Mouse (Mus musculus): ENCODE data around the gene Foxo3. TPM values are rescaled to one million over a fixed set of nuclear protein-coding genes. Genes with fewer than 3 reads are reported as not detected.

The Foxo3 gene
- total and polyA plus RNA-seq, 2 experiments from 2014 or later, result 5.4 to 51.9 TPM

GRCm38 (mm10) chr10:42238923-42239809 is 37.4 kb downstream of the Foxo3 start:
- no peak overlapping the region for H3K4me2 ChIP-seq (ENCODE audit: low read depth, low read length)
- no peak for TF ChIP-seq CTCF (IDR thresholded peaks at IDR 0.05; ENCODE audit: low read depth)
- no peak for TF ChIP-seq EP300 (IDR thresholded peaks at IDR 0.05; ENCODE audit: low read depth)
- H3K36me3 ChIP-seq (replicated peaks; ENCODE audit: control insufficient read depth, insufficient read depth, low read length), result no peaks in the 10 kb centered on the region
- H3K4me1 ChIP-seq (ENCODE audit: control insufficient read depth, insufficient read depth), result peaks cover 16% of the 10 kb centered on the region
- H3K27ac ChIP-seq (ENCODE audit: low read depth), result no peak overlapping the region
- DNase-seq (ENCODE audit: low spot score) (no peak), ATAC-seq (ENCODE audit: insufficient read depth, low read depth) (peak; percentile 31; the same call in 1 of the 2 replicates)
- 67% methylated on average over 15 of the region's 15 CpGs for WGBS
- no peaks in the 10 kb centered on the region for H3K9me3 ChIP-seq (replicated peaks; ENCODE audit: control insufficient read depth, low read length)
- no peaks in the 10 kb centered on the region for H3K27me3 ChIP-seq (ENCODE audit: control insufficient read depth, insufficient read depth, low read length)
- H3K4me3 ChIP-seq (ENCODE audit: low read depth, low read length), result no peak overlapping the region
- no peak overlapping the region for H3K9ac ChIP-seq (replicated peaks; ENCODE audit: low read depth, low read length)

GRCm38 (mm10) chr10:42238296-42238695 is 38.3 kb downstream of the Foxo3 start:
- Histone ChIP-seq H3K27me3 (ENCODE audit: control insufficient read depth, insufficient read depth, low read length) (no peaks in the 10 kb centered on the region), H3K36me3 (replicated peaks; ENCODE audit: control insufficient read depth, insufficient read depth, low read length) (no peaks in the 10 kb centered on the region), H3K4me1 (ENCODE audit: control insufficient read depth, insufficient read depth) (peaks cover 15% of the 10 kb centered on the region), H3K4me2 (ENCODE audit: low read depth, low read length) (no peak overlapping the region), H3K9me3 (replicated peaks; ENCODE audit: control insufficient read depth, low read length) (no peaks in the 10 kb centered on the region), H3K4me3 (ENCODE audit: low read depth, low read length) (no peak overlapping the region), H3K9ac (replicated peaks; ENCODE audit: low read depth, low read length) (no peak overlapping the region), H3K27ac (ENCODE audit: low read depth) (no peak overlapping the region)
- ATAC-seq (ENCODE audit: insufficient read depth, low read depth) (no peak), DNase-seq (ENCODE audit: low spot score) (no peak)
- TF ChIP-seq CTCF (IDR thresholded peaks at IDR 0.05; ENCODE audit: low read depth) (no peak), EP300 (IDR thresholded peaks at IDR 0.05; ENCODE audit: low read depth) (no peak)
- 76% methylated on average over 5 of the region's 5 CpGs for WGBS

- WGBS, result 89% methylated on average over 4 of the region's 4 CpGs
- no peak for TF ChIP-seq CTCF (IDR thresholded peaks at IDR 0.05; ENCODE audit: low read depth)
- no peak for TF ChIP-seq EP300 (IDR thresholded peaks at IDR 0.05; ENCODE audit: low read depth)
- ATAC-seq (ENCODE audit: insufficient read depth, low read depth), result no peak
- H3K9me3 ChIP-seq (replicated peaks; ENCODE audit: control insufficient read depth, low read length), result no peaks in the 10 kb centered on the region
- no peaks in the 10 kb centered on the region for H3K36me3 ChIP-seq (replicated peaks; ENCODE audit: control insufficient read depth, insufficient read depth, low read length)
- no peaks in the 10 kb centered on the region for H3K27me3 ChIP-seq (ENCODE audit: control insufficient read depth, insufficient read depth, low read length)
- H3K27ac ChIP-seq (ENCODE audit: low read depth), result no peak overlapping the region
- no peak for DNase-seq (ENCODE audit: low spot score)
- no peak overlapping the region for H3K4me2 ChIP-seq (ENCODE audit: low read depth, low read length)
- H3K9ac ChIP-seq (replicated peaks; ENCODE audit: low read depth, low read length), result 0 out of 2 replicates have a peak overlapping the region, but pooled peaks have one; percentile 8
- H3K4me3 ChIP-seq (ENCODE audit: low read depth, low read length), result no peak overlapping the region
- peaks cover 15% of the 10 kb centered on the region for H3K4me1 ChIP-seq (ENCODE audit: control insufficient read depth, insufficient read depth)
These were observed 39.0 kb downstream of the Foxo3 start for GRCm38 (mm10) chr10:42237556-42237955.

GRCm38 (mm10) chr10:42235321-42235720 is 41.2 kb downstream of the Foxo3 start:
- TF ChIP-seq EP300 (IDR thresholded peaks at IDR 0.05; ENCODE audit: low read depth) (no peak), CTCF (IDR thresholded peaks at IDR 0.05; ENCODE audit: low read depth) (no peak)
- Histone ChIP-seq H3K9me3 (replicated peaks; ENCODE audit: control insufficient read depth, low read length) (no peaks in the 10 kb centered on the region), H3K9ac (replicated peaks; ENCODE audit: low read depth, low read length) (no peak overlapping the region), H3K4me1 (ENCODE audit: control insufficient read depth, insufficient read depth) (peaks cover 14% of the 10 kb centered on the region), H3K4me2 (ENCODE audit: low read depth, low read length) (no peak overlapping the region), H3K4me3 (ENCODE audit: low read depth, low read length) (no peak overlapping the region), H3K36me3 (replicated peaks; ENCODE audit: control insufficient read depth, insufficient read depth, low read length) (no peaks in the 10 kb centered on the region), H3K27ac (ENCODE audit: low read depth) (no peak overlapping the region), H3K27me3 (ENCODE audit: control insufficient read depth, insufficient read depth, low read length) (no peaks in the 10 kb centered on the region)
- ATAC-seq (ENCODE audit: insufficient read depth, low read depth), result no peak
- WGBS, result 66% methylated on average over 6 of the region's 6 CpGs
- DNase-seq (ENCODE audit: low spot score), result no peak

- no peaks in the 10 kb centered on the region for H3K27me3 ChIP-seq (ENCODE audit: control insufficient read depth, insufficient read depth, low read length)
- H3K4me2 ChIP-seq (ENCODE audit: low read depth, low read length), result no peak overlapping the region
- H3K27ac ChIP-seq (ENCODE audit: low read depth), result no peak overlapping the region
- TF ChIP-seq EP300 (IDR thresholded peaks at IDR 0.05; ENCODE audit: low read depth), result no peak
- TF ChIP-seq CTCF (IDR thresholded peaks at IDR 0.05; ENCODE audit: low read depth), result no peak
- H3K9me3 ChIP-seq (replicated peaks; ENCODE audit: control insufficient read depth, low read length), result no peaks in the 10 kb centered on the region
- H3K4me3 ChIP-seq (ENCODE audit: low read depth, low read length), result no peak overlapping the region
- no peak for ATAC-seq (ENCODE audit: insufficient read depth, low read depth)
- WGBS, result 91% methylated on average over 11 of the region's 11 CpGs
- no peaks in the 10 kb centered on the region for H3K36me3 ChIP-seq (replicated peaks; ENCODE audit: control insufficient read depth, insufficient read depth, low read length)
- H3K4me1 ChIP-seq (ENCODE audit: control insufficient read depth, insufficient read depth), result peaks cover 24% of the 10 kb centered on the region
- no peak overlapping the region for H3K9ac ChIP-seq (replicated peaks; ENCODE audit: low read depth, low read length)
- no peak for DNase-seq (ENCODE audit: low spot score)
These were observed 43.6 kb downstream of the Foxo3 start for GRCm38 (mm10) chr10:42232977-42233376.
